ENCODE assay signal across 13 mouse cellular contexts in the genomic region with DNA sequence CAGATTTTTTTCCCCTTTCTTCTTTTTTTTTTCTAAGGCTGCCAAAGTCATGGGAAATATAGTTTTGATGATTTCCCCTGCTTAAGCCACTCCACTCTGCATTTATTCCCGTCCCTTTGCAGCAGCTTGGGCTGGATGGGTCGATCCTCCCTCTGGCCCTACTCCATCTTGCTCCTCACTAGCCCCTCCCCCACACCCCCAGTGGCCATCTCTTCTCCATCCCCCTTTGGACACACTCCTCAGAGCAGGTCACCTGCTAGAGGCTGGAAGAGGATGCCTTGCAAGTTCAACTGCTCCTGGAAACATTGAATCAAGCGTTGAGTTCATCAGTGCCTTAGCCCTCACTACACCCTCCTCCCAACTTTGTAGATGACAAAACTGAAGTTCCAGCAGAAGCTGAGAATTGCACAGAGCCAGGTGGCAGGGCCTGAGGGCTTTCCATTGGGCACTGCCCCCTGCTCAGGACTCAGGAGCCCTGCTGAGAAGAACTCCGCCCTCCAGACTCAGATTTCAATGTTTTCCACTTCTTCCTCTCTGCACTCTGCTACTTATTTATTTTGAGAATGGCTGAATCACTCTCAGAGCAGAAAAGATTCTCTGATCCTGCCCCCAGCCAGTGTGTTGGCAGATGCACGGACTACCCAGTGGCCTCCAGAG.
DNase-seq lines count a peak whose midpoint lies in the region; ATAC-seq and TF ChIP-seq lines count a peak whose summit lies in the region.
"Had no signal": no experiment of that assay in that cellular context is flagged by ENCODE, and none has a peak within 500 bp of the region (broad histone marks: within the 10 kb centered on the region; RNA-seq: fewer than 3 reads in every experiment).

No protein-coding gene starts in this region.

- no peaks in the 10 kb centered on the region for H3K36me3 ChIP-seq in heart, embryonic 13.5 days
- H3K36me3 ChIP-seq in heart, adult 2 months (ENCODE audit: control insufficient read depth, insufficient read depth, low read length) = no peaks in the 10 kb centered on the region
- H3K36me3 ChIP-seq in megakaryocyte, embryonic 14.5 days (replicated peaks; ENCODE audit: low read length) = peaks cover 99% of the 10 kb centered on the region
- H3K36me3 ChIP-seq in limb, embryonic 10.5 days = no peaks in the 10 kb centered on the region
- no peaks in the 10 kb centered on the region for H3K36me3 ChIP-seq in midbrain, embryonic 13.5 days
- no peaks in the 10 kb centered on the region for H3K36me3 ChIP-seq in midbrain, postnatal 0 days (ENCODE audit: insufficient read depth, low read length)
- H3K36me3 ChIP-seq: neural tube, embryonic 12.5 days had no signal

- H3K4me1 ChIP-seq in heart, embryonic 13.5 days = peaks cover 18% of the 10 kb centered on the region
- no peaks in the 10 kb centered on the region for H3K4me1 ChIP-seq in heart, adult 2 months (ENCODE audit: control insufficient read depth, insufficient read depth, low read length)
- H3K4me1 ChIP-seq in megakaryocyte, embryonic 14.5 days = peaks cover 100% of the 10 kb centered on the region
- peaks cover 27% of the 10 kb centered on the region for H3K4me1 ChIP-seq in limb, embryonic 10.5 days
- peaks cover 9% of the 10 kb centered on the region; the same call in 1 of the 2 replicates for H3K4me1 ChIP-seq in midbrain, embryonic 13.5 days (replicated peaks)
- no peaks in the 10 kb centered on the region for H3K4me1 ChIP-seq in midbrain, postnatal 0 days (ENCODE audit: insufficient read depth, low read length)

- H3K27ac ChIP-seq in heart, embryonic 13.5 days (replicated peaks) = 0 out of 2 replicates have a peak overlapping the region, but pooled peaks have one; percentile 37
- H3K27ac ChIP-seq in heart, adult 2 months = no peak overlapping the region
- H3K27ac ChIP-seq in limb, embryonic 10.5 days = peak overlapping the region; percentile 51
- no peak overlapping the region for H3K27ac ChIP-seq in midbrain, embryonic 13.5 days
- H3K27ac ChIP-seq in midbrain, postnatal 0 days (ENCODE audit: low read depth, low read length) = no peak overlapping the region
- H3K27ac ChIP-seq: left cerebral cortex, adult 2 months; neural tube, embryonic 12.5 days had no signal

- H3K4me3 ChIP-seq in heart, embryonic 13.5 days = no peak overlapping the region
- no peak overlapping the region for H3K4me3 ChIP-seq in heart, adult 2 months
- H3K4me3 ChIP-seq in megakaryocyte, embryonic 14.5 days (replicated peaks) = peak overlapping the region; percentile 56
- H3K4me3 ChIP-seq in limb, embryonic 10.5 days = no peak overlapping the region
- H3K4me3 ChIP-seq in midbrain, embryonic 13.5 days (replicated peaks) = no peak overlapping the region
- no peak overlapping the region for H3K4me3 ChIP-seq in midbrain, postnatal 0 days (ENCODE audit: low read depth, low read length)
- H3K4me3 ChIP-seq: left cerebral cortex, adult 2 months; neural tube, embryonic 12.5 days had no signal

- TF ChIP-seq EP300 in heart, adult 2 months (IDR thresholded peaks at IDR 0.05; ENCODE audit: insufficient read depth, low read depth, low read length) = no peak

- no peaks in the 10 kb centered on the region for H3K79me2 ChIP-seq in heart, adult 2 months (replicated peaks; ENCODE audit: control insufficient read depth, insufficient read depth, low read length)

- TF ChIP-seq CTCF in heart, adult 2 months (IDR thresholded peaks at IDR 0.05) = no peak
- no peak for TF ChIP-seq CTCF in midbrain, postnatal 0 days (IDR thresholded peaks at IDR 0.05)

- TF ChIP-seq POLR2A in heart, adult 2 months (IDR thresholded peaks at IDR 0.05; ENCODE audit: insufficient read depth, low read depth, low read length) = no peak

- H3K27me3 ChIP-seq in heart, embryonic 13.5 days (replicated peaks) = peaks cover 15% of the 10 kb centered on the region; the same call in 1 of the 2 replicates
- H3K27me3 ChIP-seq in heart, adult 2 months (ENCODE audit: control insufficient read depth, insufficient read depth, low read length) = no peaks in the 10 kb centered on the region
- H3K27me3 ChIP-seq in megakaryocyte, embryonic 14.5 days (replicated peaks) = no peaks in the 10 kb centered on the region
- no peaks in the 10 kb centered on the region for H3K27me3 ChIP-seq in limb, embryonic 10.5 days (ENCODE audit: low read depth, poor library complexity, severe bottlenecking)
- H3K27me3 ChIP-seq in midbrain, embryonic 13.5 days = no peaks in the 10 kb centered on the region
- H3K27me3 ChIP-seq in midbrain, postnatal 0 days (ENCODE audit: insufficient read depth, low read length) = no peaks in the 10 kb centered on the region
- H3K27me3 ChIP-seq: neural tube, embryonic 12.5 days had no signal

- intact Hi-C loops in heart, adult 2 months (cut with DNase I) = no loop called here

- H3K4me2 ChIP-seq in heart, embryonic 13.5 days = no peak overlapping the region
- H3K4me2 ChIP-seq in midbrain, embryonic 13.5 days (replicated peaks) = no peak overlapping the region
- H3K4me2 ChIP-seq in midbrain, postnatal 0 days (ENCODE audit: low read depth, low read length, poor library complexity, severe bottlenecking) = no peak overlapping the region
- H3K4me2 ChIP-seq: neural tube, embryonic 12.5 days had no signal

- no peak for DNase-seq in heart, adult 2 months
- DNase-seq in limb, embryonic 10.5 days (ENCODE audit: low spot score) = no peak
- no peak for DNase-seq in midbrain, postnatal 0 days (ENCODE audit: low spot score)
- DNase-seq in heart, adult 11 months = no peak
- DNase-seq: heart, postnatal 36 days; kidney, adult 18-20 months; thymus, adult 18-20 months had no signal

- H3K9me3 ChIP-seq in heart, embryonic 13.5 days = no peaks in the 10 kb centered on the region
- no peaks in the 10 kb centered on the region for H3K9me3 ChIP-seq in megakaryocyte, embryonic 14.5 days
- no peaks in the 10 kb centered on the region for H3K9me3 ChIP-seq in limb, embryonic 10.5 days (replicated peaks)
- no peaks in the 10 kb centered on the region for H3K9me3 ChIP-seq in midbrain, embryonic 13.5 days
- no peaks in the 10 kb centered on the region for H3K9me3 ChIP-seq in midbrain, postnatal 0 days (ENCODE audit: low read length)
- H3K9me3 ChIP-seq: neural tube, embryonic 12.5 days had no signal

- no peak for ATAC-seq in heart, embryonic 13.5 days (ENCODE audit: extremely low read depth, insufficient number of reproducible peaks, low FRiP score, low TSS enrichment)
- no peak for ATAC-seq in megakaryocyte, adult 5-6 weeks (ENCODE audit: poor library complexity, severe bottlenecking)
- no peak for ATAC-seq in midbrain, embryonic 13.5 days
- ATAC-seq in midbrain, postnatal 0 days (ENCODE audit: low FRiP score) = no peak

- WGBS in heart, embryonic 13.5 days = 64% methylated on average over 5 of the region's 5 CpGs
- 63% methylated on average over 5 of the region's 5 CpGs for WGBS in heart, adult 2 months
- WGBS in limb, embryonic 10.5 days = 63% methylated on average over 5 of the region's 5 CpGs
- WGBS in midbrain, embryonic 13.5 days = 49% methylated on average over 5 of the region's 5 CpGs
- 51% methylated on average over 5 of the region's 5 CpGs for whole genome bisulfite sequencing in midbrain, postnatal 0 days

- H3K9ac ChIP-seq in heart, embryonic 13.5 days = no peak overlapping the region
- no peak overlapping the region for H3K9ac ChIP-seq in heart, adult 2 months (ENCODE audit: low read depth, low read length)
- H3K9ac ChIP-seq in midbrain, embryonic 13.5 days (replicated peaks) = no peak overlapping the region
- H3K9ac ChIP-seq in midbrain, postnatal 0 days (replicated peaks; ENCODE audit: low read length, poor library complexity, severe bottlenecking) = no peak overlapping the region
- H3K9ac ChIP-seq: neural tube, embryonic 12.5 days had no signal

Comparison
In these comparisons a context has a peak if more than half of its experiments do, and no peak if none do; other contexts are left out.
1. H3K27ac ChIP-seq: peak in heart, embryonic 13.5 days (single experiment) and limb, embryonic 10.5 days (single experiment); none in heart, adult 2 months (single experiment), midbrain, embryonic 13.5 days (single experiment) and midbrain, postnatal 0 days (single experiment).